Mouse (Mus musculus): ENCODE measurements around the gene Zfp82. TPM values are rescaled to one million over a fixed set of nuclear protein-coding genes. Genes with fewer than 3 reads are reported as not detected.
"Not testable (repeated sequence)": the region's sequence is repeated elsewhere in the genome, so short reads cannot be mapped to it uniquely, and the experiment has no call there.

The Zfp82 gene
- 0.23 and 0.25 TPM in 2 replicates for polyA plus RNA-seq (2012; rRNA removed)

- 1% methylated on average over 50 of the region's 50 CpGs for WGBS
- no peak within 1 kb of the TSS for H3K27ac ChIP-seq (ENCODE audit: insufficient read depth, low read depth, low read length)
Measured at GRCm38 (mm10) chr7:30072146-30073028, at the start of gene Zfp82. Gene Zfp82 (minus strand): TSS chr7:30072900.

GRCm38 (mm10) chr7:30122188-30122530 is 49.5 kb upstream of the Zfp82 start:
- Histone ChIP-seq H3K36me3 (ENCODE audit: control insufficient read depth, insufficient read depth, low read length) (no peaks in the 10 kb centered on the region), H3K4me1 (ENCODE audit: control insufficient read depth, insufficient read depth, insufficient read length, low read length) (peaks cover 3% of the 10 kb centered on the region; the same call in 1 of the 2 replicates), H3K4me3 (ENCODE audit: low read depth, low read length) (peak overlapping the region; percentile 76), H3K27ac (ENCODE audit: insufficient read depth, low read depth, low read length) (no peak overlapping the region; the same call in 1 of the 2 replicates), H3K27me3 (ENCODE audit: control insufficient read depth, insufficient read depth, low read length) (no peaks in the 10 kb centered on the region)
- WGBS: 2% methylated on average over 15 of the region's 15 CpGs
- TF ChIP-seq POLR2A (IDR thresholded peaks at IDR 0.05; ENCODE audit: low read depth, low read length) (no peak), CTCF (IDR thresholded peaks at IDR 0.05; ENCODE audit: extremely low read depth, insufficient read length, insufficient replicate concordance, low read depth, low read length) (no peak)

More at GRCm38 (mm10) chr7:30072146-30073028, at the start of gene Zfp82:
- no peaks in the 10 kb centered on the region for H3K36me3 ChIP-seq (ENCODE audit: control insufficient read depth, insufficient read depth, low read length)
- TF ChIP-seq POLR2A (IDR thresholded peaks at IDR 0.05; ENCODE audit: low read depth, low read length) (no peak), CTCF (IDR thresholded peaks at IDR 0.05; ENCODE audit: extremely low read depth, insufficient read length, insufficient replicate concordance, low read depth, low read length) (no peak)
- H3K4me3 ChIP-seq (ENCODE audit: low read depth, low read length): peak within 1 kb of the TSS; percentile 72
- H3K4me1 ChIP-seq (ENCODE audit: control insufficient read depth, insufficient read depth, insufficient read length, low read length): no peaks in the 10 kb centered on the region
- no peaks in the 10 kb centered on the region for H3K27me3 ChIP-seq (ENCODE audit: control insufficient read depth, insufficient read depth, low read length)

GRCm38 (mm10) chr7:30121308-30122187 is 48.8 kb upstream of the Zfp82 start, which contains the start of gene Zfp382:
Gene Zfp382 (plus strand): TSS chr7:30121942.
- no peak for TF ChIP-seq CTCF (IDR thresholded peaks at IDR 0.05; ENCODE audit: extremely low read depth, insufficient read length, insufficient replicate concordance, low read depth, low read length)
- 0 out of 2 replicates have a peak, but pooled peaks have one; percentile 27 for TF ChIP-seq POLR2A (IDR thresholded peaks at IDR 0.05; ENCODE audit: low read depth, low read length)
- WGBS: under 1% methylated on average over 61 of the region's 61 CpGs
- peaks cover 3% of the 10 kb centered on the region; the same call in 1 of the 2 replicates for H3K4me1 ChIP-seq (ENCODE audit: control insufficient read depth, insufficient read depth, insufficient read length, low read length)
- H3K27ac ChIP-seq (ENCODE audit: insufficient read depth, low read depth, low read length): no peak within 1 kb of the TSS; the same call in 1 of the 2 replicates
- no peaks in the 10 kb centered on the region for H3K36me3 ChIP-seq (ENCODE audit: control insufficient read depth, insufficient read depth, low read length)
- H3K27me3 ChIP-seq (ENCODE audit: control insufficient read depth, insufficient read depth, low read length): no peaks in the 10 kb centered on the region
- peak within 1 kb of the TSS; percentile 76 for H3K4me3 ChIP-seq (ENCODE audit: low read depth, low read length)

- H3K36me3 ChIP-seq (ENCODE audit: control insufficient read depth, insufficient read depth, low read length); H3K4me3 ChIP-seq (ENCODE audit: low read depth, low read length); H3K4me1 ChIP-seq (ENCODE audit: control insufficient read depth, insufficient read depth, insufficient read length, low read length); H3K27me3 ChIP-seq (ENCODE audit: control insufficient read depth, insufficient read depth, low read length); H3K27ac ChIP-seq (ENCODE audit: insufficient read depth, low read depth, low read length): not testable (repeated sequence)
- 91% methylated on average over 12 of the region's 12 CpGs for WGBS
Measured at GRCm38 (mm10) chr7:30117935-30118334, 45.2 kb upstream of the Zfp82 start.

- TF ChIP-seq POLR2A (IDR thresholded peaks at IDR 0.05; ENCODE audit: low read depth, low read length): no peak
- no peak for TF ChIP-seq CTCF (IDR thresholded peaks at IDR 0.05; ENCODE audit: extremely low read depth, insufficient read length, insufficient replicate concordance, low read depth, low read length)
- WGBS: 93% methylated on average over 5 of the region's 5 CpGs
- H3K36me3 ChIP-seq (ENCODE audit: control insufficient read depth, insufficient read depth, low read length): no peaks in the 10 kb centered on the region
Measured at GRCm38 (mm10) chr7:30116076-30116475, 43.4 kb upstream of the Zfp82 start.

GRCm38 (mm10) chr7:30099297-30099696 is 26.6 kb upstream of the Zfp82 start:
- Histone ChIP-seq H3K4me1 (ENCODE audit: control insufficient read depth, insufficient read depth, insufficient read length, low read length) (peaks cover 4% of the 10 kb centered on the region; the same call in 1 of the 2 replicates), H3K27ac (ENCODE audit: insufficient read depth, low read depth, low read length) (no peak overlapping the region), H3K27me3 (ENCODE audit: control insufficient read depth, insufficient read depth, low read length) (no peaks in the 10 kb centered on the region), H3K36me3 (ENCODE audit: control insufficient read depth, insufficient read depth, low read length) (peaks cover 25% of the 10 kb centered on the region), H3K4me3 (ENCODE audit: low read depth, low read length) (no peak overlapping the region)
- TF ChIP-seq CTCF (IDR thresholded peaks at IDR 0.05; ENCODE audit: extremely low read depth, insufficient read length, insufficient replicate concordance, low read depth, low read length) (no peak), POLR2A (IDR thresholded peaks at IDR 0.05; ENCODE audit: low read depth, low read length) (no peak)
- WGBS: 91% methylated on average over 13 of the region's 13 CpGs

More at GRCm38 (mm10) chr7:30116076-30116475, 43.4 kb upstream of the Zfp82 start:
- no peak overlapping the region for H3K4me3 ChIP-seq (ENCODE audit: low read depth, low read length)
- H3K27ac ChIP-seq (ENCODE audit: insufficient read depth, low read depth, low read length): no peak overlapping the region
- H3K4me1 ChIP-seq (ENCODE audit: control insufficient read depth, insufficient read depth, insufficient read length, low read length): no peaks in the 10 kb centered on the region
- no peaks in the 10 kb centered on the region for H3K27me3 ChIP-seq (ENCODE audit: control insufficient read depth, insufficient read depth, low read length)
